Mouse (Mus musculus) macrophage (primary cell): ENCODE results near the gene Fkbp15. TPM values are rescaled to one million over a fixed set of nuclear protein-coding genes. Genes with fewer than 3 reads are reported as not detected.

Source experiments
- H3K27ac ChIP-seq: fragments of 350-480 bp; formaldehyde crosslinking; 2 replicates; pipeline ENCODE4 v1.9.0; 2021
- H3K36me3 ChIP-seq: fragments of 350-480 bp; formaldehyde crosslinking; 2 replicates; pipeline ENCODE4 v1.9.0; 2021; ENCODE audit errors: inconsistent target
- H3K4me3 ChIP-seq: fragments of 350-480 bp; formaldehyde crosslinking; 2 replicates; pipeline ENCODE4 v1.9.0; 2021; ENCODE audit errors: inconsistent target
- H3K79me2 ChIP-seq: fragments of 350-480 bp; formaldehyde crosslinking; 2 replicates; pipeline ENCODE4 v1.9.0; 2021; ENCODE audit errors: inconsistent target
- WGBS: methylation state at CpG from one replicate; pipeline ENCODE4 v1.1.7; 2026; ENCODE audit warnings: inconsistent platforms; ENCODE audit not compliant: missing documents; 5-methylcytosine and 5-hydroxymethylcytosine counted together
- polyA plus RNA-seq: library from polyadenylated mRNA; stranded (reverse); fragments of 250-400 nt; gene quantifications from 3 replicates; pipeline ENCODE4 v1.2.4, GENCODE M21; 2018; ENCODE audit warnings: inconsistent platforms

The Fkbp15 gene
- polyA plus RNA-seq, 1 experiment from 2014 or later = 171 TPM

GRCm38 (mm10) chr4:62384159-62384558 is 23.8 kb upstream of the Fkbp15 start:
- Histone ChIP-seq H3K4me3 (no peak overlapping the region), H3K79me2 (peaks cover 67% of the 10 kb centered on the region), H3K27ac (no peak overlapping the region), H3K36me3 (peaks cover 41% of the 10 kb centered on the region; the same call in 1 of the 2 replicates)
- WGBS = 100% methylated on average over 1 of the region's 1 CpGs

GRCm38 (mm10) chr4:62383752-62384151 is 23.4 kb upstream of the Fkbp15 start:
- WGBS = 94% methylated on average over 7 of the region's 7 CpGs
- no peak overlapping the region for H3K4me3 ChIP-seq
- H3K36me3 ChIP-seq = peaks cover 37% of the 10 kb centered on the region; the same call in 1 of the 2 replicates
- peaks cover 71% of the 10 kb centered on the region for H3K79me2 ChIP-seq
- no peak overlapping the region for H3K27ac ChIP-seq

GRCm38 (mm10) chr4:62383207-62383606 is 22.9 kb upstream of the Fkbp15 start:
- 94% methylated on average over 6 of the region's 6 CpGs for WGBS
- Histone ChIP-seq H3K27ac (no peak overlapping the region), H3K36me3 (peaks cover 31% of the 10 kb centered on the region; the same call in 1 of the 2 replicates), H3K79me2 (peaks cover 76% of the 10 kb centered on the region), H3K4me3 (no peak overlapping the region)

- Histone ChIP-seq H3K4me3 (no peak overlapping the region), H3K27ac (no peak overlapping the region), H3K36me3 (peaks cover 5% of the 10 kb centered on the region; the same call in 1 of the 2 replicates), H3K79me2 (peaks cover 100% of the 10 kb centered on the region)
- WGBS = 95% methylated on average over 9 of the region's 9 CpGs
These were observed 19.5 kb upstream of the Fkbp15 start for GRCm38 (mm10) chr4:62379724-62380381.

GRCm38 (mm10) chr4:62376123-62376522 is 15.8 kb upstream of the Fkbp15 start:
- Histone ChIP-seq H3K27ac (no peak overlapping the region), H3K79me2 (peaks cover 100% of the 10 kb centered on the region), H3K4me3 (no peak overlapping the region), H3K36me3 (no peaks in the 10 kb centered on the region)
- WGBS = 90% methylated on average over 2 of the region's 2 CpGs

DNA sequence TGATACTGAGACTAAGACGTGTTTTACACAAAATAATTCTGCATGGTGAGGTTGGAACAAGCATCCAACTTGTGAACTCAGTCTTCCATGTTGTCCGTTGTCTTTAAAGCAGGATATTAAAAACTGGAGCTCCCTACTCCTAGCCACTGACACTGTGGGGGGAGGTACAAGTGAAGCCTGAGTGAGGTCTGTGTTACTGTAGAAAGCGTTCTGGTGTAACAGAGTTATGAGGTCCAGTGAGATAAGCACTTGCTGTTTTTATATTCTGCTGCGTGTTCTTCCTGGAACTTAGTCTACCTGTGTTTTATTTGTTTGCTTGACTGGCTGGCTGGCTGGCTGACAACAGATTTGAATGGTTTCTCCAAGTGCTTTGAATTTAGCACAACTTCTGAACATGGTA is 14.0 kb upstream of the Fkbp15 start:
- Histone ChIP-seq H3K4me3 (no peak overlapping the region), H3K79me2 (peaks cover 100% of the 10 kb centered on the region), H3K27ac (no peak overlapping the region), H3K36me3 (no peaks in the 10 kb centered on the region)
- WGBS = 96% methylated on average over 4 of the region's 4 CpGs

DNA sequence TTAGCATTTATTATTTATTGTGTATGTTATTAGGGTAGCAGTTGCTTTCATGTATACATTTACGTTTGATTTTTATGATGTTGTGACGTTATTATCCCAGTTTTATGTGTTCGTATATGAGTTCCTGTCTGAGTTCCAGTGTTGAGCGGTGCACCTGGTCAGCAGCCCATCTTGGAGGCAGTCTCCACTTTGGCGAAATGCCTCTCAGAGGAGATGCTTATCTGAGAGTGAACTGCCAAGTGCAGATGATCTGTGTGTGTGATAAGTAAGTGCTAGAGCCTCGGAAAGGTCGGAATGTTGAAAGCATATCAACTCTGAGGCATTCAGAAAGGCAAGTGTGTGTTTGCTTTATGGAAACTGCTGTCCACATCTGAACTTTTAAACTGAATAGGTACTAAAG is 13.3 kb upstream of the Fkbp15 start:
- WGBS = 85% methylated on average over 4 of the region's 7 CpGs

GRCm38 (mm10) chr4:62372818-62373520 is 12.6 kb upstream of the Fkbp15 start:
- 74% methylated on average over 9 of the region's 9 CpGs for WGBS
- no peak overlapping the region for H3K27ac ChIP-seq
- no peak overlapping the region for H3K4me3 ChIP-seq
- peaks cover 100% of the 10 kb centered on the region for H3K79me2 ChIP-seq
- H3K36me3 ChIP-seq = no peaks in the 10 kb centered on the region

More for the DNA sequence above, 13.3 kb upstream of the Fkbp15 start:
- Histone ChIP-seq H3K4me3 (no peak overlapping the region), H3K27ac (no peak overlapping the region), H3K36me3 (no peaks in the 10 kb centered on the region), H3K79me2 (peaks cover 100% of the 10 kb centered on the region)

- no peaks in the 10 kb centered on the region for H3K36me3 ChIP-seq
- 77% methylated on average over 1 of the region's 1 CpGs for WGBS
- H3K79me2 ChIP-seq = peaks cover 100% of the 10 kb centered on the region
- H3K4me3 ChIP-seq = no peak overlapping the region
- H3K27ac ChIP-seq = no peak overlapping the region
These were observed 12.1 kb upstream of the Fkbp15 start for GRCm38 (mm10) chr4:62372410-62372809.

- H3K4me3 ChIP-seq = no peak overlapping the region
These were observed 8.7 kb upstream of the Fkbp15 start for GRCm38 (mm10) chr4:62369091-62369490.

GRCm38 (mm10) chr4:62367586-62367985 is 7.2 kb upstream of the Fkbp15 start:
- peak overlapping the region; percentile 42 for H3K27ac ChIP-seq
- WGBS = 8% methylated on average over 6 of the region's 6 CpGs
- no peak overlapping the region for H3K4me3 ChIP-seq
- peaks cover 100% of the 10 kb centered on the region for H3K79me2 ChIP-seq
- H3K36me3 ChIP-seq = no peaks in the 10 kb centered on the region

More at GRCm38 (mm10) chr4:62369091-62369490, 8.7 kb upstream of the Fkbp15 start:
- 56% methylated on average over 3 of the region's 3 CpGs for WGBS
- H3K36me3 ChIP-seq = no peaks in the 10 kb centered on the region
- peaks cover 100% of the 10 kb centered on the region for H3K79me2 ChIP-seq
- no peak overlapping the region for H3K27ac ChIP-seq

DNA sequence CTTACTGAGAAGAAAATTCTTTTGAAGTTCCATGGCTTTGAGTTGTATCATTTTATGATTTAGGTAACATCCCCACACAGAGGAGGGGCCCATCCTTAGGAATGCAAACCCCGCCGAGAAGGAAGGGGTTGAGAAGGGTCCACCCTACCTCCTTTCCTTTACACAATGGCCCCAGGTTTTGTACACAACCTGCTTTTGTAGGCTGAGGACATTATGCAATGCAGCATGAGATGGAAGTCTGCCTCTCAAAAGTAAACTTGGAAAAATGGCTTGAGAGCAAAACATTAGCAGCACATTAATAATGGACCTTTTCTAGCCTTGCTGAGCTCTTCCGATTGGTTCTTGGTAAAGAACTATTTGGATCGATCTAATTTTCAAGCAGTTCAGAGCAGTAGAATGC is 5.9 kb upstream of the Fkbp15 start:
- no peaks in the 10 kb centered on the region for H3K36me3 ChIP-seq
- 88% methylated on average over 4 of the region's 4 CpGs for whole genome bisulfite sequencing
- H3K4me3 ChIP-seq = no peak overlapping the region
- peaks cover 100% of the 10 kb centered on the region for H3K79me2 ChIP-seq
- no peak overlapping the region for H3K27ac ChIP-seq

DNA sequence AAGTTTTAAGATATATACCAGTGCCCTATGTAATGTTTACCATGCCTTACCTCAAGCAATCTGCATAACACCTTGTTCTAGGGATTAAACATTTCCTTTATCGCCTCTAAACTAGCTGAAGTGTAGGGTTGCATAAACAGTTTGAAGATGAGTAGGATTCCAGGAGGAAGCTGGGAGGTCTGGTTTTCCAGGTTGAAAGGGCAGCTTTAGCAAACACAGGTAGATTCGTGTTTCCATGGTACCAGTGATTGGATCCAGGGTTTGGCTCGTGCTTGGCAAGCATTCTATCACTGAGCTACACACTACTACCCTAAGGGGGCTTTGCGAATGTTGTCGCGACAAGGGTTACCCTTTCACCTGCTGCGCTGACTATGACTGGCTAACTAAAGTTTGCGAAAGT is 4.0 kb upstream of the Fkbp15 start:
- WGBS = 94% methylated on average over 8 of the region's 8 CpGs
- Histone ChIP-seq H3K36me3 (no peaks in the 10 kb centered on the region), H3K27ac (no peak overlapping the region)

DNA sequence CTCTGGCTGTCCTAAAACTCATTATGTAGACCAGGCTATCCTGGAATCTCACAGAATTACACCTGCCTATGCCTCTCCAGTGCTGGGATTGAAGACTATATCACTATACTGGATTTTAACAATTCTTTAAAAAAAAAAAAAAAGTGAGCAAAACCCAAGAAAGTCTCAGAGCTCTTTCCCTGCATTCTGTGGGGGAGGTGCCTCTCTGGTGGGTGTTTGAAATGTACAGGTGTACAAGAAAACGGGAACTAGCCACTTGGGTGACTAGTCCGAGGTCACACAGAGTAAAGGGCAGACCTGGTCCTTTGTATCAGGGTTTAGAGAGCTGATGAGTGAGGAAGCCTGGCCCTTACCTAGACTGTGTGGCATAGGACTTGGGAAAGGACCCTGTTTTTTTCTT is 2.1 kb upstream of the Fkbp15 start:
- WGBS = 45% methylated on average over 2 of the region's 2 CpGs
- H3K4me3 ChIP-seq = no peak overlapping the region
- no peaks in the 10 kb centered on the region for H3K36me3 ChIP-seq
- H3K79me2 ChIP-seq = peaks cover 91% of the 10 kb centered on the region
- H3K27ac ChIP-seq = no peak overlapping the region

More for the DNA sequence above, 4.0 kb upstream of the Fkbp15 start:
- H3K79me2 ChIP-seq = peaks cover 97% of the 10 kb centered on the region
- no peak overlapping the region for H3K4me3 ChIP-seq

GRCm38 (mm10) chr4:62361997-62362396 is 1.6 kb upstream of the Fkbp15 start:
- Histone ChIP-seq H3K4me3 (peak overlapping the region; percentile 94), H3K27ac (0 out of 2 replicates have a peak overlapping the region, but pooled peaks have one; percentile 73), H3K36me3 (no peaks in the 10 kb centered on the region), H3K79me2 (peaks cover 87% of the 10 kb centered on the region)
- 100% methylated on average over 1 of the region's 1 CpGs for WGBS
